Mouse (Mus musculus): ENCODE measurements around the gene Tnrc6c. TPM values are rescaled to one million over a fixed set of nuclear protein-coding genes. Genes with fewer than 3 reads are reported as not detected.

Tnrc6c gene
- total and polyA plus RNA-seq, 3 experiments, result 17.7 to 30.3 (median 28.5) TPM

DNA sequence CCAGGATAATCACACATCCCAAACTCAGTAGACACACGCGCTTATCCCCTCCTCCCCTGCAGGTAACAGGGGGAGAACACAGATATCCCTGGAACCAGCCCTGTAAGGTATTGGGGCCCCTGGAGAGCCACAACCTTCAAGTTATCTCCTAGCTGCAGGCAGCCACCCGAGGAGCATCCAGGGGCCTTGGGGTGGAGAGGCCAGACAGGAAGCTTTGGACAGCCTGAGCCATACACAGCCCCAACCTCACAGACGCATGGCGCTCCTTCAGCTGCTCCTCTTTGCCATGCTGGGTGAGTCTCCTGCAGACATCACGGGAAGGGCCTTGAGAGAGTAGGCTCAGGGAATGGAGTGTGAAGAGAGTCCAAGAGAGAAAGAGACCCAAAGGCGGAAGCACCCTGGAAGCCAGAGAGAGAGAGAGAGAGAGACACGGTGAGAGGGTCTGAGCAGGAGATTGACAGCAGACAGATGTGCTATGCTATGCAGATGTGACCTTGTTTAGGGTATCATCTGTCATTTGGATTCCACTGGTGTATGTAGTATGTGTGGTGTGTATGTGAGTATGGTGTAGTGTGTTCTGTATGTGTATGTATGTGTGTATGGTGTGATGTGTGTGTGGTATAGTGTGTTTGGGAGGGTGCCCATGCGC, 143.5 kb downstream of the Tnrc6c start, which contains the start of gene 6030468B19Rik:
Gene 6030468B19Rik, plus strand, starts transcription at position 150 of the 649 bp plus-strand sequence.
- Histone ChIP-seq H3K9ac (ENCODE audit: low read depth, low read length) (no peak within 1 kb of the TSS), H3K4me1 (ENCODE audit: control insufficient read depth, insufficient read depth, low read length) (no peaks in the 10 kb centered on the region), H3K27me3 (ENCODE audit: control insufficient read depth, insufficient read depth, low read length) (no peaks in the 10 kb centered on the region), H3K79me2 (replicated peaks; ENCODE audit: control insufficient read depth, insufficient read depth, low read length) (no peaks in the 10 kb centered on the region), H3K36me3 (ENCODE audit: control insufficient read depth, insufficient read depth, low read length) (no peaks in the 10 kb centered on the region), H3K27ac (no peak within 1 kb of the TSS), H3K4me3 (no peak within 1 kb of the TSS)
- no peak for DNase-seq
- TF ChIP-seq EP300 (IDR thresholded peaks at IDR 0.05; ENCODE audit: insufficient read depth, low read depth, low read length), result no peak
- TF ChIP-seq CTCF (IDR thresholded peaks at IDR 0.05), result no peak
- no peak for TF ChIP-seq POLR2A (IDR thresholded peaks at IDR 0.05; ENCODE audit: insufficient read depth, low read depth, low read length)
- intact Hi-C loops (cut with DNase I), result no loop called here
- WGBS, result 59% methylated on average over 9 of the region's 9 CpGs

DNA sequence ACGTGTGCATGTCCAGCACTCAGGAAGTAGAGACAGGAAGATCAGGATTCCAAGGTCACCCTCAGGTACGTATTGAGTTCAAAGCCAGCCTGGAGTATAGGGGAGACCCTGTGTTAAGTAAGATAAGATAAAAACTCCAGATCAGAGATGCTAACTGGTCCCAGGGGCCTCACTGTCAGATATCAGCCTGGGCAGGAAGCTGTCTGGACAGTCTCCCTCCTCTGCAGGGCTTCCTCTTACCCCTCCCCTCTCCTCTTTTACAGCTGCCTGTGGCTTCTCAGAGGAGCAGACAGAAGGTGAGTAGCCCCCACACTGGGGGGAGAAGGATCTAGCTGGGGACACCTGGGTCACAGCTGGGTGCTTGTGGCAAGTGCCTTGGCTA, 144.1 kb downstream of the Tnrc6c start:
- H3K27ac ChIP-seq, result no peak overlapping the region
- TF ChIP-seq POLR2A (IDR thresholded peaks at IDR 0.05; ENCODE audit: insufficient read depth, low read depth, low read length), result no peak
- no peak for TF ChIP-seq EP300 (IDR thresholded peaks at IDR 0.05; ENCODE audit: insufficient read depth, low read depth, low read length)
- TF ChIP-seq CTCF (IDR thresholded peaks at IDR 0.05), result no peak
- H3K36me3 ChIP-seq (ENCODE audit: control insufficient read depth, insufficient read depth, low read length), result no peaks in the 10 kb centered on the region
- no peak for DNase-seq
- no peaks in the 10 kb centered on the region for H3K27me3 ChIP-seq (ENCODE audit: control insufficient read depth, insufficient read depth, low read length)
- no peaks in the 10 kb centered on the region for H3K4me1 ChIP-seq (ENCODE audit: control insufficient read depth, insufficient read depth, low read length)
- no peaks in the 10 kb centered on the region for H3K79me2 ChIP-seq (replicated peaks; ENCODE audit: control insufficient read depth, insufficient read depth, low read length)
- no peak overlapping the region for H3K9ac ChIP-seq (ENCODE audit: low read depth, low read length)
- intact Hi-C loops (cut with DNase I), result no loop called here
- H3K4me3 ChIP-seq, result no peak overlapping the region
- WGBS, result 32% methylated on average over 2 of the region's 2 CpGs

DNA sequence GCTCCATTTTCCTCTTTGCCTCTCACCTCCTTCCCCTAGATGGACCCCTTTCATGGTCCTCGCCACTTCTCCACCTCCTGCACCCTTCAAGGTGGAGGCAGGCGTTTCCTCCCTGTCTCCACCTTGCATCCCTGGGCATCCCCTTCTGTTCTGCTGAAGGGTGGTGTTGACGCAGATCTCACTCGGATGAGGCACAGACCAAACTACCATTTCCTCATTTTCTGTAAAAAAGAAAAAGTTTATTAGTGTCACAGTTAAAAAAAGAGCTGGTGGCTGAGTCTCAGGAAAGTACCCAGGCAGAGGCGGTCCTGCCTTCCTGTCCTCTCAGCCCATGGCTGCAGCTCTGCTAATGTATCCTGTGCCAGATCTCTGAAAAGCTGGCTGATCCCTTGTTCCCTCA, 145.1 kb downstream of the Tnrc6c start:
- no peak overlapping the region for H3K27ac ChIP-seq
- H3K36me3 ChIP-seq (ENCODE audit: control insufficient read depth, insufficient read depth, low read length), result no peaks in the 10 kb centered on the region
- WGBS, result 56% methylated on average over 5 of the region's 5 CpGs
- H3K9ac ChIP-seq (ENCODE audit: low read depth, low read length), result no peak overlapping the region
- no peak for DNase-seq
- H3K4me3 ChIP-seq, result no peak overlapping the region
- no peaks in the 10 kb centered on the region for H3K27me3 ChIP-seq (ENCODE audit: control insufficient read depth, insufficient read depth, low read length)
- intact Hi-C loops (cut with DNase I), result no loop called here
- H3K79me2 ChIP-seq (replicated peaks; ENCODE audit: control insufficient read depth, insufficient read depth, low read length), result no peaks in the 10 kb centered on the region
- no peaks in the 10 kb centered on the region for H3K4me1 ChIP-seq (ENCODE audit: control insufficient read depth, insufficient read depth, low read length)
- no peak for TF ChIP-seq CTCF (IDR thresholded peaks at IDR 0.05)
- TF ChIP-seq EP300 (IDR thresholded peaks at IDR 0.05; ENCODE audit: insufficient read depth, low read depth, low read length), result no peak
- TF ChIP-seq POLR2A (IDR thresholded peaks at IDR 0.05; ENCODE audit: insufficient read depth, low read depth, low read length), result no peak

DNA sequence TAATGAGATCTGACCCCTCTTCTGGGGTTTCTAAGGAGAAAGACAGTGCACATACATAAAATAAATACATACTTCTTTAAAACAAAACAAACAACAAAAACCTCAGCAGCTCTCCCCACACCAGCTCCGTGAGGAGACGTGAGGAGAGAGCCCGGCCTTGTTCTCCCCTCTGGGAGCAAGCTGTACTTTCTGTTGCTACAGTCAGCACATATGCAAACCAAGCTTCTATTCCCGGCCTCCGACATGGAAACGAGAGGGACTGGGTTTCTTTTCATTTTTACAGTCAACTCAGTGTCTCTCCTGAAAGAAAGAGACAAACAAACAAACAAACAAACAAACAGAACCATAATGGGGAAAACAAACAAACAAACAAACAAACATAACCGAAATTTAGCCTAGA, 145.9 kb downstream of the Tnrc6c start:
- Histone ChIP-seq H3K36me3 (ENCODE audit: control insufficient read depth, insufficient read depth, low read length) (no peaks in the 10 kb centered on the region), H3K27ac (no peak overlapping the region), H3K9ac (ENCODE audit: low read depth, low read length) (no peak overlapping the region), H3K79me2 (replicated peaks; ENCODE audit: control insufficient read depth, insufficient read depth, low read length) (no peaks in the 10 kb centered on the region), H3K4me1 (ENCODE audit: control insufficient read depth, insufficient read depth, low read length) (no peaks in the 10 kb centered on the region), H3K27me3 (ENCODE audit: control insufficient read depth, insufficient read depth, low read length) (no peaks in the 10 kb centered on the region), H3K4me3 (no peak overlapping the region)
- no peak for DNase-seq
- intact Hi-C loops (cut with DNase I), result no loop called here
- TF ChIP-seq POLR2A (IDR thresholded peaks at IDR 0.05; ENCODE audit: insufficient read depth, low read depth, low read length) (no peak), CTCF (IDR thresholded peaks at IDR 0.05) (no peak), EP300 (IDR thresholded peaks at IDR 0.05; ENCODE audit: insufficient read depth, low read depth, low read length) (no peak)
- WGBS, result 88% methylated on average over 7 of the region's 7 CpGs

DNA sequence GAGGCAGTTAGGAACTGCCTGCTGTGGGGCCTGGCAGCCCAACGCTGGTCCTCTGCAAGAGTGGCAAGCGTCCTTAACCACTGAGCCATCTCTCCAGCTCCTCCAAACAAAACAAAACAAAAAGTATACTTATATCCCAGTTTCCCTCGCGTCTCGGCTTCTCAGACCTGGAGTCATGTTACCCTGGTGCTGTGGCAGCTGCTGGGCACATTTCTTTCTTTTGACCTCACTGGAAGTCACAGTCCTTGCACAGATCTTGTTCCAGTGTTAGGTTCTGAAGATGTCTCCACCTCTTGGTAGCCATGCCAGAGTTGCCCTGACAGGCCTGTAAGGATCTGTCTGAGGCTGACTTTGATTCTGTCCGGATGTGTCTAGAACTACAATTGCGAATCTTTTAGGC, 147.6 kb downstream of the Tnrc6c start:
- no peak overlapping the region for H3K9ac ChIP-seq (ENCODE audit: low read depth, low read length)
- intact Hi-C loops (cut with DNase I), result no loop called here
- DNase-seq, result no peak
- H3K4me1 ChIP-seq (ENCODE audit: control insufficient read depth, insufficient read depth, low read length), result no peaks in the 10 kb centered on the region
- TF ChIP-seq EP300 (IDR thresholded peaks at IDR 0.05; ENCODE audit: insufficient read depth, low read depth, low read length), result no peak
- no peaks in the 10 kb centered on the region for H3K27me3 ChIP-seq (ENCODE audit: control insufficient read depth, insufficient read depth, low read length)
- no peaks in the 10 kb centered on the region for H3K79me2 ChIP-seq (replicated peaks; ENCODE audit: control insufficient read depth, insufficient read depth, low read length)
- no peak overlapping the region for H3K27ac ChIP-seq
- H3K4me3 ChIP-seq, result no peak overlapping the region
- no peaks in the 10 kb centered on the region for H3K36me3 ChIP-seq (ENCODE audit: control insufficient read depth, insufficient read depth, low read length)
- 85% methylated on average over 7 of the region's 7 CpGs for WGBS

DNA sequence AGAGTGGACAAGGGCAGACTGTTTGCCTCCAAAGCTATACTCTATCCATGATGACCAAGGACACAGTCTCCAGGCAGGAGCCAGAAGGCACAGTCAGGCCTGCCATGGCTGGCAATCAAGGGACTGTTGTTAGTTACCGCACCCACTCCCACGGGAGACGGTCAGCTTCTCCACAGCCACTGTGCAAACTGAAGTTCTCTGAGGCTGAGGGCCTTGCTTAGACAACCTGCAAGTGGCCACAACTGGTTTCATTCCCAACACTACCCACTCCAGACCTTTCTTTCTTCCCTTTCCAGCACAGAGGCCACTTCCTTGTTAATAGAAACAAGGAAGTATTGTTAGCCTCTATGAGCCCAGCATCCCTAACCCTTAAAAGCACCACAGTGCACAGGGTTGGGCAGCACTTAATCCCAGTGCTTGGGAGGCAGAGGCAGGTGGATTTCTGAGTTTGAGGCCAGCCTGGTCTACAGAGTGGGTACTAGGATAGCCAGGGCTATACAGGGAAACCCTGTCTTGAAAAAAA, 149.1 kb downstream of the Tnrc6c start:
- TF ChIP-seq EP300 (IDR thresholded peaks at IDR 0.05; ENCODE audit: insufficient read depth, low read depth, low read length) (no peak), CTCF (IDR thresholded peaks at IDR 0.05) (no peak), POLR2A (IDR thresholded peaks at IDR 0.05; ENCODE audit: insufficient read depth, low read depth, low read length) (no peak)
- Histone ChIP-seq H3K27me3 (ENCODE audit: control insufficient read depth, insufficient read depth, low read length) (no peaks in the 10 kb centered on the region), H3K36me3 (ENCODE audit: control insufficient read depth, insufficient read depth, low read length) (no peaks in the 10 kb centered on the region), H3K9ac (ENCODE audit: low read depth, low read length) (no peak overlapping the region), H3K79me2 (replicated peaks; ENCODE audit: control insufficient read depth, insufficient read depth, low read length) (no peaks in the 10 kb centered on the region), H3K4me3 (no peak overlapping the region), H3K27ac (no peak overlapping the region), H3K4me1 (ENCODE audit: control insufficient read depth, insufficient read depth, low read length) (no peaks in the 10 kb centered on the region)
- intact Hi-C loops (cut with DNase I), result no loop called here
- 78% methylated on average over 3 of the region's 3 CpGs for WGBS
- no peak for DNase-seq

All from heart, adult 2 months (tissue).